In the genomic region with DNA sequence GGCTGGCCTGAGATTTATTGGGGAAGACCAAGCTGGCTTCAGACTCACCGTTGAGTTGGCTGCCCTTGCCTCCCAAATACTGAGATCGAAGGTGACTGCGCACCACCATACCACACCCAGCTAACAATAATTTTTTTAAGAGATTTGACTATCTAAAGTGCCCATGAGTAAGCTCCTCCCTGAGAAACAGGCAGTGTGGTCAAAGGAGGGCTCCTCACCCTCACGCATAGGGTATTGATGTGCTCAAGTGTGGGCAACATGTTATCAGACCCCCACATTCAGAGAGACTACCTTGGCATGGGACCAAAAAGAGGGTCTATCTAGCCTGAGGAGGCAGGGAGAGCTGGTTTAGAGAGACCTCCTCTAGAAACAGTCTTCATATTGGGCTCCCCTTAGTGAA, we compare ENCODE assay signal across 15 mouse cellular contexts.
DNase-seq lines count a peak whose midpoint lies in the region; ATAC-seq and TF ChIP-seq lines count a peak whose summit lies in the region.
"Had no signal": no experiment of that assay in that cellular context is flagged by ENCODE, and none has a peak within 500 bp of the region (broad histone marks: within the 10 kb centered on the region; RNA-seq: fewer than 3 reads in every experiment).

No protein-coding gene starts in this region.

- H3K9me3 ChIP-seq in hindbrain, embryonic 10.5 days: no peaks in the 10 kb centered on the region
- no peaks in the 10 kb centered on the region for H3K9me3 ChIP-seq in hindbrain, embryonic 11.5 days (ENCODE audit: control insufficient read depth, low read length)
- no peaks in the 10 kb centered on the region for H3K9me3 ChIP-seq in forebrain, embryonic 14.5 days (replicated peaks; ENCODE audit: control insufficient read depth, low read length)
- H3K9me3 ChIP-seq in liver, embryonic 13.5 days (replicated peaks): no peaks in the 10 kb centered on the region
- no peaks in the 10 kb centered on the region for H3K9me3 ChIP-seq in midbrain, embryonic 16.5 days (replicated peaks; ENCODE audit: control insufficient read depth, low read length, poor library complexity, severe bottlenecking)
- H3K9me3 ChIP-seq: stomach, embryonic 15.5 days had no signal

- TF ChIP-seq POLR2A in kidney, adult 2 months (IDR thresholded peaks at IDR 0.05; ENCODE audit: low read depth, low read length): no peak

- ATAC-seq in hindbrain, embryonic 11.5 days (ENCODE audit: low FRiP score): no peak
- no peak for ATAC-seq in forebrain, embryonic 14.5 days
- peak; percentile 78 for ATAC-seq in liver, embryonic 13.5 days (ENCODE audit: low read depth)
- ATAC-seq in midbrain, embryonic 16.5 days: no peak
- ATAC-seq: Patski had no signal

- H3K9ac ChIP-seq in hindbrain, embryonic 11.5 days (ENCODE audit: low read depth, low read length): no peak overlapping the region
- H3K9ac ChIP-seq in forebrain, embryonic 14.5 days (ENCODE audit: low read length): 0 out of 2 replicates have a peak overlapping the region, but pooled peaks have one; percentile 21
- H3K9ac ChIP-seq in liver, embryonic 13.5 days: no peak overlapping the region
- H3K9ac ChIP-seq in midbrain, embryonic 16.5 days (ENCODE audit: low read depth, low read length): peak overlapping the region; percentile 33; the same call in 1 of the 2 replicates
- H3K9ac ChIP-seq: stomach, embryonic 15.5 days had no signal

- H3K4me3 ChIP-seq in hindbrain, embryonic 10.5 days: 0 out of 2 replicates have a peak overlapping the region, but pooled peaks have one; percentile 18
- H3K4me3 ChIP-seq in hindbrain, embryonic 11.5 days (ENCODE audit: low read depth, low read length): no peak overlapping the region
- H3K4me3 ChIP-seq in forebrain, embryonic 14.5 days (ENCODE audit: low read depth, low read length): peak overlapping the region; percentile 9; the same call in 1 of the 2 replicates
- H3K4me3 ChIP-seq in liver, embryonic 13.5 days (replicated peaks): no peak overlapping the region
- peak overlapping the region; percentile 59 for H3K4me3 ChIP-seq in midbrain, embryonic 16.5 days (ENCODE audit: low read depth, low read length)
- H3K4me3 ChIP-seq in kidney, adult 2 months (ENCODE audit: insufficient read depth, low read depth, low read length): no peak overlapping the region
- H3K4me3 ChIP-seq: stomach, embryonic 15.5 days had no signal

- 0 out of 2 replicates have a peak, but pooled peaks cover 4% of the 10 kb centered on the region for H3K36me3 ChIP-seq in hindbrain, embryonic 10.5 days
- no peaks in the 10 kb centered on the region for H3K36me3 ChIP-seq in hindbrain, embryonic 11.5 days (ENCODE audit: control insufficient read depth, insufficient read depth, low read length)
- H3K36me3 ChIP-seq in forebrain, embryonic 14.5 days (ENCODE audit: control insufficient read depth, insufficient read depth, low read length): no peaks in the 10 kb centered on the region
- no peaks in the 10 kb centered on the region for H3K36me3 ChIP-seq in liver, embryonic 13.5 days
- H3K36me3 ChIP-seq in midbrain, embryonic 16.5 days (ENCODE audit: control insufficient read depth, insufficient read depth, low read length): no peaks in the 10 kb centered on the region
- H3K36me3 ChIP-seq in kidney, adult 2 months (ENCODE audit: control insufficient read depth, insufficient read depth, low read length): no peaks in the 10 kb centered on the region
- H3K36me3 ChIP-seq: stomach, embryonic 15.5 days had no signal

- WGBS in hindbrain, embryonic 10.5 days: 93% methylated on average over 4 of the region's 4 CpGs
- 97% methylated on average over 4 of the region's 4 CpGs for WGBS in hindbrain, embryonic 11.5 days
- WGBS in forebrain, embryonic 14.5 days: over 99% methylated on average over 4 of the region's 4 CpGs
- WGBS in liver, embryonic 13.5 days (ENCODE audit: insufficient replicate concordance): 50% methylated on average over 4 of the region's 4 CpGs
- WGBS in midbrain, embryonic 16.5 days: 93% methylated on average over 4 of the region's 4 CpGs
- WGBS in kidney, adult 2 months: 98% methylated on average over 4 of the region's 4 CpGs

- H3K27me3 ChIP-seq in hindbrain, embryonic 10.5 days (ENCODE audit: insufficient read depth, poor library complexity, severe bottlenecking): no peaks in the 10 kb centered on the region
- no peaks in the 10 kb centered on the region for H3K27me3 ChIP-seq in hindbrain, embryonic 11.5 days (ENCODE audit: control insufficient read depth, insufficient read depth, low read length)
- no peaks in the 10 kb centered on the region for H3K27me3 ChIP-seq in forebrain, embryonic 14.5 days (replicated peaks; ENCODE audit: control insufficient read depth, insufficient read depth, low read length)
- no peaks in the 10 kb centered on the region for H3K27me3 ChIP-seq in liver, embryonic 13.5 days
- no peaks in the 10 kb centered on the region for H3K27me3 ChIP-seq in midbrain, embryonic 16.5 days (ENCODE audit: control insufficient read depth, insufficient read depth, low read depth, low read length)
- no peaks in the 10 kb centered on the region for H3K27me3 ChIP-seq in kidney, adult 2 months (replicated peaks; ENCODE audit: control insufficient read depth, insufficient read depth, low read length)
- H3K27me3 ChIP-seq: Patski; stomach, embryonic 15.5 days had no signal

- DNase-seq in hindbrain, embryonic 10.5 days (ENCODE audit: low spot score): no peak
- no peak for DNase-seq in hindbrain, embryonic 11.5 days (ENCODE audit: low spot score)
- no peak for DNase-seq in forebrain, embryonic 14.5 days (ENCODE audit: low spot score)
- DNase-seq in liver, embryonic 13.5 days: no peak
- DNase-seq in Muller cell, postnatal 12 days (ENCODE audit: inconsistent ontology term): no peak
- DNase-seq in urinary bladder, postnatal 14 days (ENCODE audit: low spot score): no peak
- no peak for DNase-seq in kidney, adult 2 months
- DNase-seq: cerebellum, postnatal 36 days; heart, postnatal 4 days; kidney, adult 9 months; left cerebral cortex, postnatal 4 days; thymus, postnatal 36 days had no signal

- H3K27ac ChIP-seq in hindbrain, embryonic 10.5 days: no peak overlapping the region
- no peak overlapping the region for H3K27ac ChIP-seq in hindbrain, embryonic 11.5 days (ENCODE audit: low read depth, low read length)
- H3K27ac ChIP-seq in forebrain, embryonic 14.5 days (ENCODE audit: low read depth, low read length): no peak overlapping the region
- no peak overlapping the region for H3K27ac ChIP-seq in liver, embryonic 13.5 days
- H3K27ac ChIP-seq in midbrain, embryonic 16.5 days (ENCODE audit: low read length): no peak overlapping the region
- no peak overlapping the region for H3K27ac ChIP-seq in kidney, adult 2 months (ENCODE audit: insufficient read depth, low read depth, low read length)
- H3K27ac ChIP-seq: stomach, embryonic 15.5 days had no signal

- H3K4me1 ChIP-seq in hindbrain, embryonic 10.5 days (replicated peaks): peaks cover 28% of the 10 kb centered on the region
- H3K4me1 ChIP-seq in hindbrain, embryonic 11.5 days (replicated peaks; ENCODE audit: control insufficient read depth, insufficient read depth, low read length): no peaks in the 10 kb centered on the region; the same call in 1 of the 2 replicates
- peaks cover 25% of the 10 kb centered on the region for H3K4me1 ChIP-seq in forebrain, embryonic 14.5 days (ENCODE audit: control insufficient read depth, insufficient read depth, low read length)
- H3K4me1 ChIP-seq in liver, embryonic 13.5 days (replicated peaks): peaks cover 14% of the 10 kb centered on the region
- H3K4me1 ChIP-seq in midbrain, embryonic 16.5 days (ENCODE audit: control insufficient read depth, insufficient read depth, low read length): peaks cover 28% of the 10 kb centered on the region
- H3K4me1 ChIP-seq in kidney, adult 2 months (ENCODE audit: control insufficient read depth, insufficient read depth, low read length): no peaks in the 10 kb centered on the region

- no peak for TF ChIP-seq CTCF in kidney, adult 2 months (conservative IDR thresholded peaks at IDR 0.05; ENCODE audit: insufficient read depth, insufficient read length, low read depth, low read length)

- no peak overlapping the region; the same call in 1 of the 2 replicates for H3K4me2 ChIP-seq in hindbrain, embryonic 11.5 days (replicated peaks; ENCODE audit: low read depth, low read length)
- peak overlapping the region; percentile 70 for H3K4me2 ChIP-seq in forebrain, embryonic 14.5 days (ENCODE audit: low read length)
- H3K4me2 ChIP-seq in liver, embryonic 13.5 days: no peak overlapping the region
- H3K4me2 ChIP-seq in midbrain, embryonic 16.5 days (ENCODE audit: low read length): peak overlapping the region; percentile 79

Comparison
In these comparisons a context has a peak if more than half of its experiments do, and no peak if none do; other contexts are left out.
1. H3K4me3 ChIP-seq: peak in hindbrain, embryonic 10.5 days (single experiment), forebrain, embryonic 14.5 days (single experiment) and midbrain, embryonic 16.5 days (single experiment); none in hindbrain, embryonic 11.5 days (single experiment), liver, embryonic 13.5 days (single experiment) and kidney, adult 2 months (single experiment).
2. H3K4me2 ChIP-seq: peak in forebrain, embryonic 14.5 days (single experiment) and midbrain, embryonic 16.5 days (single experiment); none in hindbrain, embryonic 11.5 days (single experiment) and liver, embryonic 13.5 days (single experiment).
3. H3K9ac ChIP-seq: peak in forebrain, embryonic 14.5 days (single experiment) and midbrain, embryonic 16.5 days (single experiment); none in hindbrain, embryonic 11.5 days (single experiment) and liver, embryonic 13.5 days (single experiment).